Mouse (Mus musculus) CD4-positive naive resting alpha-beta T cell, adult 57 days (primary cell): Measurements from ENCODE around the gene Txndc16. TPM values are rescaled to one million over a fixed set of nuclear protein-coding genes. Genes with fewer than 3 reads are reported as not detected.

Experiments
- total RNA-seq: library from RNA; stranded (reverse); gene quantifications from one replicate; pipeline ENCODE4 v1.2.4, GENCODE M21; 2023

The Txndc16 gene
- total RNA-seq: 41.4 TPM

GRCm38 (mm10) chr14:45220090-45220956 lies at the start of gene Txndc16:
Txndc16 (minus strand) TSS chr14:45220328.

GRCm38 (mm10) chr14:45219281-45220089 lies 643 bp downstream of the Txndc16 start, which contains the start of gene Gpr137c:
Gpr137c (plus strand) TSS chr14:45219717.

Other genes with a start within 250 kb of the Txndc16 start
- gene Ptger2, start 232.1 kb downstream of the Txndc16 start, total RNA-seq: 3.1 TPM
- 12.8 TPM for gene Gpr137c, start 611 bp downstream of the Txndc16 start, total RNA-seq
- 22.4 TPM for gene Ero1l, start 98.4 kb upstream of the Txndc16 start, total RNA-seq
- 113 TPM for gene Psmc6, start 109.5 kb upstream of the Txndc16 start, total RNA-seq
- gene Styx, start 130.8 kb upstream of the Txndc16 start, total RNA-seq: 22.8 TPM
- gene Gnpnat1, start 184.6 kb upstream of the Txndc16 start, total RNA-seq: 22.4 TPM